Mouse (Mus musculus): ENCODE measurements around the gene Isg20l2.

DNA sequence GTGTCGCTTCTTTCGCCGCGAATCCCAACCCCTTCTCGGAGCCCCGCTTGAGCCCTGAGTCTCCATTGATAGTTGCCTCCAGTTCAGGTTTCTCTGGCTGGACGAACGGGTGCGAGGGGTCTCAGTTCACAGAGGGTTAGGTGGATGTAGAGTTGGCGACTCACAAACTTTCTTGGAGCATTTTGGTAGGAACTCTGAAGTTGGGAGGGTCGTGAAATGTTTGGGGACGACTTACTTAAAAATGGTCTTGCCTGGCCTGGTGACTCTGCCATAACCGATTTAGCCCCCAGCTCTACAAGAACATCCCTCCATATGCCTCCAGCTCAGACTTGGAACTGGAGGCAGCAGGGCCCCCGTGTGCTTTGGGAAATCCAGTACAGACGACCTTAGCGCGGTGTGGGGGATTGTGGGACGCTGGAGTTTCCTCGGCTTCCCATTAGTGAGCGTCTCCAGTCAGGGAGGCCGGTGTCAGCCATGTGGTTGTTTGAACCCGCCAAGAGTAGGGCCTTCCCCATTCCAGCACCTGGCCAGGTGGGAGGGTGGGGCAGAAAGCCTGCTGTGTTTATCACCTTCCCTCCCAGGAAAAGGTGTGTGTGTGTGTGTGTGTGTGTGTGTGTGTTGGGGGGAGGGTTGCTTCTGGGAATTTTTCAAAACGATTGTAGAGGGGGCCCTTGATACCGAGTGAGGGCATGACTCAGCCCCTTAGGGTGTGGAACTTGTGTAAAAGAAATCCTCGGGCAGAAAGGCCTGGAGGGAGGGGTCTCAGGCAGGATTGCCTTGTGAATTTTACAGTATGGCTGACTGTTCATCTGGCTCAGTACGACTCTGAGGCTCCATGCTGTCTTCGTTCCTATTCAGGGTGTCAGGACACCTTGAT is 22.9 kb upstream of the Isg20l2 start:
- no peak for TF ChIP-seq CTCF (IDR thresholded peaks at IDR 0.05; ENCODE audit: low read depth)
- no peak for TF ChIP-seq EP300 (IDR thresholded peaks at IDR 0.05; ENCODE audit: low read depth)

Measured in liver, postnatal 0 days (tissue).